Mouse (Mus musculus) effector memory CD4-positive, alpha-beta T cell, adult 5 months (primary cell): Measurements from ENCODE around the gene Azgp1. TPM values are rescaled to one million over a fixed set of nuclear protein-coding genes. Genes with fewer than 3 reads are reported as not detected.

Source experiments
- polyA plus RNA-seq: library from polyadenylated mRNA; unstranded; fragments of 100-300 nt; shearing (Covaris generic); gene quantifications from one replicate; pipeline ENCODE4 v1.2.1, GENCODE M21; 2017

Gene Azgp1
- polyA plus RNA-seq: not detected

DNA sequence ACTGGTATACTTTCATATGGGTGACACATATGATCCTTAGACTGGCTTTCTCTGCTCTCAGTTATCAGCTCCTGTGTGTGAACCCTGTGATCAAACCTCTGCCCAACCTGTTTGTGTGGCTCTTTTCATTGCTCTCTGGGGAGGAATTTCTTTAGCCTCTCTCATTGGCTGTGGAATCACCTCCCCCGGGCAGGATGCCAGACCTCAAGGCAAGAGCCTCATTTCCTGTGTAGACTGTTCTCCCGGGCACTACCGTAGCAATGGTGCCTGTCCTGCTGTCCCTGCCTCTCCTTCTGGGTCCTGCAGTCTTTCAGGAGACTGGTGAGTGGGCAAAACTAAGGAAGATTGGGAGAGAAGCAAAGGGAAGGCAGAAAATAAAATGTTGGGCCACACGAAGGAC is at the start of gene Azgp1:
TSS of gene Azgp1 (plus strand) at position 221 of the 400 bp plus-strand sequence.

DNA sequence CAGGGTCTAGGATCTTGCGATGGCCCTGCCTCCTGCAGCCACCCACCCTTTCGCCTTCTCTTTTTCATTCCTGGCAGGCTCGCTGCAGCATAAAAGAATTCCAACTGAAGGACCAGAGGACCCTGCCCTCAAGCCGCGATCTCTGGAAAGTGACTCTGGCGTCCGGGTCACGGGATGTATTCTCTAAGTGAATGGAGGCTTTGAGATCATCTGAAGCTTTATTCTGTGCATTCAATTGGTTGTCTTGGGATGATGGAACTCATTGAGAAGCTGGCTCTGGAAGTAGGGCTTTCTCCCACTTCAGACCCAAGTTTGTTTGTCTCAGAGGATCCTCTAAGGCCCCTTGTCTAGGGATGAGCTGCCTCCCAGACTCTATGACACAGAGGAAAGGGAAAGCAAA is 18.4 kb upstream of the Azgp1 start, which contains the start of gene Gjc3:
TSS of gene Gjc3 (minus strand) at position 154 of the 400 bp plus-strand sequence.

DNA sequence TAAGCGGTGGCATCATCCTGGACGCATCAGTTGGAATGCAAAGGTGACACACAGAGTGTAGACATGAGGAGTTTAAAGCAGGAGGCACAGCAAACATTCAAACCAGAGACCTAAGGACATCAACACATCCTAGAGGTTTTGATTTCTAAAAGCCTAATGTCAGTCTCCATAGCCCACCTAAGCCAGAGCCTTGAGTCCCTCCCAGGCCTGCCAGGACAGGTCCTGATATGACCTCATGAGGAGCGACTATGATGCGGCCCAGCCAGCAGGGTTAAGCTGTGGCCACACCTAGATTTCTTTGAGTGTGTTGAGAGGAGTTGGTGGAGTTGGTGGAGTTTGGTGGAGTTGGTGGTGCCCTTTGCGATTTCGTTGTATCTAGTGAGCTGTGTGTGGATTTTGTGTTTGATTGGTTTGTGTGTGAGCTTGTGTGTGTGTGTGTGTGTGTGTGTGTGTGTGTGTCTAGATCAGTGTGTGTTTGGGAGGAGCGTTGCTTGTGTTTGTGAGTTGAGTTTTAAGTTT is 39.7 kb downstream of the Azgp1 start, which contains the start of the genes Smok3a and Smok3b:
TSS of gene Smok3a (plus strand) at position 301 of the 519 bp plus-strand sequence.
TSS of gene Smok3b (plus strand) at position 469 of the 519 bp plus-strand sequence.

Other genes starting within 250 kb of the Azgp1 start
- gene Nyap1, start 239.9 kb upstream of the Azgp1 start, polyA plus RNA-seq: 0.52 TPM
- gene Tsc22d4, start 235.8 kb upstream of the Azgp1 start, polyA plus RNA-seq: 156 TPM
- 51.7 TPM for gene Ppp1r35, start 202.7 kb upstream of the Azgp1 start, polyA plus RNA-seq
- gene Mepce, start 193.9 kb upstream of the Azgp1 start, polyA plus RNA-seq: 69.2 TPM
- 11.0 TPM for gene Zcwpw1, start 193.7 kb upstream of the Azgp1 start, polyA plus RNA-seq
- gene Pilra, start 145.2 kb upstream of the Azgp1 start, polyA plus RNA-seq: 0.32 TPM
- gene Pilrb1, start 123.4 kb upstream of the Azgp1 start, polyA plus RNA-seq: not detected
- gene Pilrb2, start 109.7 kb upstream of the Azgp1 start, polyA plus RNA-seq: 0.31 TPM
- gene Cyp3a13, start 59.9 kb upstream of the Azgp1 start, polyA plus RNA-seq: 0.25 TPM
- gene Gjc3, start 18.4 kb upstream of the Azgp1 start, polyA plus RNA-seq: 0.09 TPM
- 0.34 TPM for gene Smok3a, start 39.7 kb downstream of the Azgp1 start, polyA plus RNA-seq
- not detected for gene Smok3b, start 39.9 kb downstream of the Azgp1 start, polyA plus RNA-seq
- not detected for gene Smok3c, start 71.7 kb downstream of the Azgp1 start, polyA plus RNA-seq
- 14.8 TPM for gene Zkscan1, start 103.6 kb downstream of the Azgp1 start, polyA plus RNA-seq
- 25.6 TPM for gene Zscan21, start 135.4 kb downstream of the Azgp1 start, polyA plus RNA-seq
- 6.5 TPM for gene Zfp113, start 174.2 kb downstream of the Azgp1 start, polyA plus RNA-seq
- 120 TPM for gene Cops6, start 179.6 kb downstream of the Azgp1 start, polyA plus RNA-seq
- gene Ap4m1, start 190.5 kb downstream of the Azgp1 start, polyA plus RNA-seq: 7.1 TPM
- gene Mcm7, start 190.9 kb downstream of the Azgp1 start, polyA plus RNA-seq: 54.5 TPM
- 30.8 TPM for gene Taf6, start 205.9 kb downstream of the Azgp1 start, polyA plus RNA-seq
- 13.4 TPM for gene Cnpy4, start 206.0 kb downstream of the Azgp1 start, polyA plus RNA-seq
- not detected for gene Mblac1, start 212.8 kb downstream of the Azgp1 start, polyA plus RNA-seq
- not detected for gene Nxpe5, start 244.4 kb downstream of the Azgp1 start, polyA plus RNA-seq